Mouse (Mus musculus) limb, embryonic 11.5 days (tissue): Measurements from ENCODE around the gene Higd1c. TPM values are rescaled to one million over a fixed set of nuclear protein-coding genes. Genes with fewer than 3 reads are reported as not detected.

Experiments
- ATAC-seq: fragments of 200-750 bp; cut with Nextera tagmentation; 2 replicates; pipeline ENCODE4 v1.8.0; 2017; ENCODE audit warnings: low read depth; ENCODE audit not compliant: insufficient number of reproducible peaks, low FRiP score, low TSS enrichment
- DNase-seq: peaks from one replicate; pipeline ENCODE4 v3.0.0-alpha.2; 2015; ENCODE audit warnings: low spot score
- H3K27ac ChIP-seq: fragments of 300-500 bp; sonication (generic); replicated peaks from 2 replicates; pipeline ENCODE4 v1.5.1; 2014; ENCODE audit warnings: low read depth, mild to moderate bottlenecking, low read length
- H3K27me3 ChIP-seq: fragments of 300-500 bp; sonication (generic); 2 replicates; pipeline ENCODE4 v1.6.1; 2014; ENCODE audit warnings: mild to moderate bottlenecking, low read length, mixed read lengths; ENCODE audit not compliant: control insufficient read depth, insufficient read depth
- H3K36me3 ChIP-seq: fragments of 300-500 bp; sonication (generic); 2 replicates; pipeline ENCODE4 v1.6.1; 2014; ENCODE audit warnings: mild to moderate bottlenecking, low read length, moderate library complexity, mixed read lengths; ENCODE audit not compliant: control insufficient read depth, insufficient read depth
- H3K4me1 ChIP-seq: fragments of 300-500 bp; sonication (generic); 2 replicates; pipeline ENCODE4 v1.6.1; 2014; ENCODE audit warnings: low read length, mixed read lengths; ENCODE audit not compliant: control insufficient read depth, insufficient read depth
- H3K4me2 ChIP-seq: fragments of 300-500 bp; sonication (generic); 2 replicates; pipeline ENCODE4 v1.6.1; 2014; ENCODE audit warnings: low read depth, mild to moderate bottlenecking, moderate library complexity; ENCODE audit not compliant: severe bottlenecking
- H3K4me3 ChIP-seq: fragments of 300-500 bp; sonication (generic); 2 replicates; pipeline ENCODE4 v1.5.1; 2014; ENCODE audit warnings: low read depth, low read length
- H3K9ac ChIP-seq: fragments of 300-500 bp; sonication (generic); 2 replicates; pipeline ENCODE4 v1.6.1; 2014; ENCODE audit warnings: mild to moderate bottlenecking, low read length
- H3K9me3 ChIP-seq: fragments of 300-500 bp; sonication (generic); 2 replicates; pipeline ENCODE4 v1.6.1; 2016; ENCODE audit warnings: low read length; ENCODE audit not compliant: control insufficient read depth
- WGBS: fragments of 180-500 bp; shearing (Covaris S2); extraction: QIAGEN DNeasy Blood & Tissue Kit; methylation state at CpG from one replicate; pipeline ENCODE4 v1.1.7; 2014; 5-methylcytosine and 5-hydroxymethylcytosine counted together
- polyA plus RNA-seq: library from polyadenylated mRNA; unstranded; fragments of >200 nt; fragmentation: Nextera tagmentation; extraction: Ambion mirVana; gene quantifications from 2 replicates; pipeline ENCODE4 v1.2.1, GENCODE M21; 2014

Higd1c gene
- polyA plus RNA-seq, 1 experiment from 2014 or later: not detected

- no peak overlapping the region for H3K4me3 ChIP-seq
- H3K27ac ChIP-seq: no peak overlapping the region
- DNase-seq (no peak), ATAC-seq (no peak)
- 93% methylated on average over 7 of the region's 7 CpGs for WGBS
- H3K9me3 ChIP-seq: no peaks in the 10 kb centered on the region
- no peaks in the 10 kb centered on the region for H3K27me3 ChIP-seq
- 0 out of 2 replicates have a peak, but pooled peaks cover 2% of the 10 kb centered on the region for H3K4me1 ChIP-seq
- no peak overlapping the region for H3K4me2 ChIP-seq
- no peak overlapping the region for H3K9ac ChIP-seq
- H3K36me3 ChIP-seq: peaks cover 8% of the 10 kb centered on the region
Observed at GRCm38 (mm10) chr15:100391599-100391998, 27.3 kb downstream of the Higd1c start.

- Histone ChIP-seq H3K27me3 (no peaks in the 10 kb centered on the region), H3K36me3 (peaks cover 10% of the 10 kb centered on the region), H3K4me1 (0 out of 2 replicates have a peak, but pooled peaks cover 2% of the 10 kb centered on the region), H3K4me3 (no peak overlapping the region), H3K27ac (no peak overlapping the region), H3K4me2 (no peak overlapping the region), H3K9ac (no peak overlapping the region), H3K9me3 (no peaks in the 10 kb centered on the region)
- DNase-seq: no peak
- ATAC-seq: no peak
- 81% methylated on average over 11 of the region's 11 CpGs for WGBS
Observed at GRCm38 (mm10) chr15:100393016-100393415, 28.7 kb downstream of the Higd1c start.

- no peak for ATAC-seq
- H3K4me2 ChIP-seq: no peak overlapping the region
Observed at GRCm38 (mm10) chr15:100395561-100395960, 31.2 kb downstream of the Higd1c start.

GRCm38 (mm10) chr15:100400592-100401250, 36.4 kb downstream of the Higd1c start:
- Histone ChIP-seq H3K9ac (no peak overlapping the region), H3K27ac (no peak overlapping the region), H3K4me1 (no peaks in the 10 kb centered on the region), H3K4me3 (no peak overlapping the region), H3K36me3 (peaks cover 32% of the 10 kb centered on the region), H3K27me3 (no peaks in the 10 kb centered on the region), H3K4me2 (no peak overlapping the region), H3K9me3 (no peaks in the 10 kb centered on the region)
- ATAC-seq (no peak), DNase-seq (no peak)
- 91% methylated on average over 16 of the region's 16 CpGs for WGBS

More at GRCm38 (mm10) chr15:100395561-100395960, 31.2 kb downstream of the Higd1c start:
- Histone ChIP-seq H3K36me3 (peaks cover 26% of the 10 kb centered on the region), H3K4me1 (no peaks in the 10 kb centered on the region), H3K27ac (no peak overlapping the region), H3K4me3 (no peak overlapping the region), H3K9me3 (no peaks in the 10 kb centered on the region), H3K27me3 (no peaks in the 10 kb centered on the region), H3K9ac (no peak overlapping the region)
- DNase-seq: no peak
- WGBS: 97% methylated on average over 3 of the region's 3 CpGs

GRCm38 (mm10) chr15:100401811-100402210, 37.5 kb downstream of the Higd1c start:
- Histone ChIP-seq H3K27me3 (no peaks in the 10 kb centered on the region), H3K4me1 (no peaks in the 10 kb centered on the region), H3K4me2 (no peak overlapping the region), H3K4me3 (no peak overlapping the region), H3K9ac (no peak overlapping the region), H3K36me3 (peaks cover 30% of the 10 kb centered on the region), H3K27ac (no peak overlapping the region), H3K9me3 (no peaks in the 10 kb centered on the region)
- no peak for ATAC-seq
- DNase-seq: no peak
- 90% methylated on average over 4 of the region's 4 CpGs for WGBS

- Histone ChIP-seq H3K4me3 (no peak overlapping the region), H3K27me3 (no peaks in the 10 kb centered on the region), H3K36me3 (peaks cover 31% of the 10 kb centered on the region), H3K9ac (no peak overlapping the region), H3K9me3 (no peaks in the 10 kb centered on the region), H3K27ac (no peak overlapping the region), H3K4me1 (no peaks in the 10 kb centered on the region), H3K4me2 (no peak overlapping the region)
- DNase-seq (no peak), ATAC-seq (no peak)
- WGBS: 91% methylated on average over 14 of the region's 14 CpGs
Observed at GRCm38 (mm10) chr15:100402347-100402746, 38.0 kb downstream of the Higd1c start.

GRCm38 (mm10) chr15:100402798-100403197, 38.5 kb downstream of the Higd1c start:
- no peak overlapping the region for H3K4me3 ChIP-seq
- no peaks in the 10 kb centered on the region for H3K4me1 ChIP-seq
- no peak overlapping the region for H3K27ac ChIP-seq
- WGBS: 82% methylated on average over 4 of the region's 4 CpGs
- no peak overlapping the region for H3K9ac ChIP-seq
- DNase-seq (no peak), ATAC-seq (no peak)
- H3K4me2 ChIP-seq: no peak overlapping the region
- no peaks in the 10 kb centered on the region for H3K27me3 ChIP-seq
- H3K36me3 ChIP-seq: peaks cover 31% of the 10 kb centered on the region
- no peaks in the 10 kb centered on the region for H3K9me3 ChIP-seq

- no peaks in the 10 kb centered on the region for H3K27me3 ChIP-seq
- no peak for ATAC-seq
- no peak for DNase-seq
- no peak overlapping the region for H3K4me3 ChIP-seq
- no peak overlapping the region for H3K9ac ChIP-seq
- 93% methylated on average over 16 of the region's 16 CpGs for WGBS
- no peak overlapping the region for H3K4me2 ChIP-seq
- peaks cover 29% of the 10 kb centered on the region for H3K36me3 ChIP-seq
- H3K4me1 ChIP-seq: no peaks in the 10 kb centered on the region
- no peak overlapping the region for H3K27ac ChIP-seq
- no peaks in the 10 kb centered on the region for H3K9me3 ChIP-seq
Observed at GRCm38 (mm10) chr15:100403318-100404000, 39.1 kb downstream of the Higd1c start.
